Mouse (Mus musculus): ENCODE measurements around the gene Serpinb8. TPM values are rescaled to one million over a fixed set of nuclear protein-coding genes. Genes with fewer than 3 reads are reported as not detected.

Serpinb8 gene
- polyA plus RNA-seq, 1 experiment from 2014 or later, result 0.29 TPM

Other genes starting within 250 kb of the Serpinb8 start
- not detected in 2 replicates for gene Serpinb11, start 228.8 kb upstream of the Serpinb8 start, polyA plus RNA-seq (2016; fragmentation: Nextera tagmentation; extraction: Ambion mirVana)
- not detected in 2 replicates for gene Serpinb7, start 190.4 kb upstream of the Serpinb8 start, polyA plus RNA-seq (2016; fragmentation: Nextera tagmentation; extraction: Ambion mirVana)
- 3.6 and 4.2 TPM in 2 replicates for gene Serpinb2, start 78.6 kb upstream of the Serpinb8 start, polyA plus RNA-seq (2016; fragmentation: Nextera tagmentation; extraction: Ambion mirVana)